ENCODE assay signal across 8 mouse cellular contexts in genomic region chr5:25100157-25100515, GRCm38 (mm10). TPM values are rescaled to one million over a fixed set of nuclear protein-coding genes. Genes with fewer than 3 reads are reported as not detected.
DNase-seq lines count a peak whose midpoint lies in the region; ATAC-seq and TF ChIP-seq lines count a peak whose summit lies in the region.

No protein-coding gene starts in this region.

- no peak for TF ChIP-seq CTCF in lung, postnatal 0 days (IDR thresholded peaks at IDR 0.05)

- ATAC-seq in lung, postnatal 0 days, result peak; percentile 9

- H3K27ac ChIP-seq in hindbrain, embryonic 10.5 days, result peak overlapping the region; percentile 59; the same call in 1 of the 2 replicates
- H3K27ac ChIP-seq in lung, postnatal 0 days (ENCODE audit: low read length), result peak overlapping the region; percentile 89

- H3K4me1 ChIP-seq in hindbrain, embryonic 10.5 days (replicated peaks), result peaks cover 22% of the 10 kb centered on the region
- H3K4me1 ChIP-seq in lung, postnatal 0 days (ENCODE audit: insufficient read depth, low read depth, low read length), result no peaks in the 10 kb centered on the region; the same call in 1 of the 2 replicates

- H3K27me3 ChIP-seq in hindbrain, embryonic 10.5 days (ENCODE audit: insufficient read depth, poor library complexity, severe bottlenecking), result peaks cover 73% of the 10 kb centered on the region
- H3K27me3 ChIP-seq in lung, postnatal 0 days (replicated peaks; ENCODE audit: insufficient read depth, low read length), result no peaks in the 10 kb centered on the region

- under 1% methylated on average over 26 of the region's 26 CpGs for WGBS in hindbrain, embryonic 10.5 days
- under 1% methylated on average over 26 of the region's 26 CpGs for WGBS in lung, postnatal 0 days

- peak; percentile 56 for DNase-seq in adrenal gland, postnatal 14 days
- no peak for DNase-seq in adrenal gland, postnatal 10 days
- DNase-seq in right cerebral cortex, postnatal 25 days, result peak; percentile 56
- no peak for DNase-seq in right cerebral cortex, postnatal 14 days
- DNase-seq in hindbrain, embryonic 10.5 days (ENCODE audit: low spot score), result no peak
- peak; percentile 16 for DNase-seq in lung, postnatal 0 days (ENCODE audit: low spot score)
- DNase-seq in testis, postnatal 10 days (ENCODE audit: low spot score), result peak; percentile 57
- DNase-seq in adrenal gland, adult 2 months, result no peak

- no peaks in the 10 kb centered on the region for H3K9me3 ChIP-seq in hindbrain, embryonic 10.5 days
- no peaks in the 10 kb centered on the region for H3K9me3 ChIP-seq in lung, postnatal 0 days (ENCODE audit: low read length)

- H3K4me2 ChIP-seq in lung, postnatal 0 days (replicated peaks; ENCODE audit: low read depth, low read length), result peak overlapping the region; percentile 72

- peak overlapping the region; percentile 61 for H3K4me3 ChIP-seq in hindbrain, embryonic 10.5 days
- H3K4me3 ChIP-seq in lung, postnatal 0 days (ENCODE audit: low read depth, low read length), result peak overlapping the region; percentile 50

- no peak for TF ChIP-seq EP300 in lung, postnatal 0 days (IDR thresholded peaks at IDR 0.05)

- H3K36me3 ChIP-seq in hindbrain, embryonic 10.5 days, result no peaks in the 10 kb centered on the region
- no peaks in the 10 kb centered on the region for H3K36me3 ChIP-seq in lung, postnatal 0 days (ENCODE audit: insufficient read depth, low read length)

- peak overlapping the region; percentile 23 for H3K9ac ChIP-seq in lung, postnatal 0 days (replicated peaks; ENCODE audit: low read depth)

RNA-seq across cellular contexts. Expression of gene Prkag2, which starts 0.3 kb away (rescaled TPM):
- total RNA-seq in adrenal gland, postnatal 14 days (2021), result 64.7 and 74.9 TPM in 2 replicates
- total RNA-seq in adrenal gland, postnatal 10 days (2021), result 100 to 1,000 TPM in 1 of 2 experiments, 10 to 100 TPM in 1; 76.5 to 129 TPM
- polyA plus RNA-seq in hindbrain, embryonic 10.5 days (2016; fragmentation: Nextera tagmentation; extraction: Ambion mirVana), result 43.7 and 46.3 TPM in 2 replicates
- 16.2 and 17.0 TPM in 2 replicates for polyA plus RNA-seq in lung, postnatal 0 days (2015; fragmentation: Nextera tagmentation; extraction: Ambion mirVana)
- 10 to 100 TPM; 36.0 to 48.0 TPM for total RNA-seq in adrenal gland, adult 2 months (2021)
- polyA plus RNA-seq in adrenal gland, adult 2 months (2012; rRNA removed), result 10.0 and 10.6 TPM in 2 replicates

Comparison
In these comparisons a context has a peak if more than half of its experiments do, and no peak if none do; other contexts are left out.
1. DNase-seq: peak in adrenal gland, postnatal 14 days (single experiment), right cerebral cortex, postnatal 25 days (single experiment), lung, postnatal 0 days (single experiment) and testis, postnatal 10 days (single experiment); none in adrenal gland, postnatal 10 days (single experiment), right cerebral cortex, postnatal 14 days (single experiment), hindbrain, embryonic 10.5 days (single experiment) and adrenal gland, adult 2 months (single experiment).